Mouse (Mus musculus): Measurements from ENCODE around the gene Tom1l2.
A peak's percentile ranks its signal among the peaks of the same experiment; 100 is the strongest.

The Tom1l2 gene

DNA sequence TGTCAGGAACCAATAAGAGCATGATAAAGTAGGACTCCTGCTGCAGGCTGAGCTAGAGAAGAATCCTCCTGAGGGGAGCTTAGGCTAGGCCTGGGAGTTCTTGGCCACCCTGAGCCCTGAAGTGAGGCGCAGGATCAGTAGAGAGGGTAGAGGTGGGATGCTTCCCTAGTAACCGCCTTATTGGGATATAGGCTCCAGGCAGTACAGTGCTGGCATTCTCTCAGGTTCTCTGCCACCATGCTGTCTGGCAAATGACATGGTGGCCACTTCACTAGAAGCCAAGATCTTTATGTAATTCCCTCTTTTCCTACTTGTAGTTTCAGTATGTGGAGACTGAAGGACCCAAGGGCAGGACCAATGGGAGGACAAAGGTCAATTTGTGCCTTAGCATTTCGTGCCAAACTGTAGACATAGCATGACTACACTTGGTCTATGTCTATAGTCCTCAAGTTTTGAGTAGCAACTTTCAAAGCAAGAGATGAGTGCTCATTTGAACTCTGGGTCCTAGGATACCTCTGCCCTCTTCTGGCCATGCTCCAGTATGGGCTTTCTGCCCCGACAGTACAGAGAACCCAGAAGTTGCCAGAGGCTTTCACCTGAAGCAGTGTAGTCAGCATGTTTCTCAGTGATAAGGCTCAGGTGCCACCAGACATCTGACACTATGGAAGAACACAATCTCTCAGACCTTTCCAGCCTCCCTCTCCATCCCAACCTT, 87.3 kb downstream of the Tom1l2 start:
- no peak for DNase-seq (ENCODE audit: low spot score)

DNA sequence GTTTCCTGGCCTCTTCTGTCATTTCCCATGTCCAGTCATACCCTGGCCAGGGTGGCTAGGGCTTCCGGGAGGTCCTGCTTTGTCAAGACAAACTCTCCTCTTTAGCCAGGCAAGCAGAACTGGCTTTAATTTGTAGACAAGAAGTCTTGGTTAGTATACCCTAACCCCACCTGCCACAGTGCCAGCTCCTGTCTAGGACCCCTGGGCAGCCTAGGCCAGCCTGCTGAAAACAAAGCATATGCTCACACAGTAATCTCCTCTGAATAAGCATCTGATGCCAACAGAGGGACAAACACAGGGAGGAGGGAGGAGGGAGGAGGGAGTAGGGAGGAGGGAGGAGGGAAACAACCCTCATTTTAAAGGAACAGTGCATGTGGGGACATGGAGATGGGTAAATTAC, 88.1 kb downstream of the Tom1l2 start:
- no peak for DNase-seq (ENCODE audit: low spot score)

DNA sequence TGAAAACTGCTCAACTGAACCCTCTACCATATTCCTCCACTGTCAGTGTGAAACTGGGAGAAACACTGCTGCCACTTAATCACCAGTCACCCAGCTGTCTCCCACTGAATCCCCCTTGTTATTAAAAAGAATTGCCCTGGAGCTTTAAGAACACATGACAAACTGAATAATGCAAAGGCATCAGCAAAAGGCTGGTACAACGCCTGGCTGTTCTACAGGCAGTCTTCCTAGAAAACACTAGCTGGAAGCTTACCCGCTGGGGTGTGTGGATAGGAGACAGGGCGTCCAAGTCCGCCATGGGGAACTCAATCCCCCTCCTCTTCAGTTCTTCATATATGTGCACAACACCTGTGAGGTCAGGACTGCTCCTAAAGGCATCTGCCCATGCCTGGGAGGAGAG, 90.3 kb downstream of the Tom1l2 start:
- DNase-seq (ENCODE audit: low spot score): no peak

DNA sequence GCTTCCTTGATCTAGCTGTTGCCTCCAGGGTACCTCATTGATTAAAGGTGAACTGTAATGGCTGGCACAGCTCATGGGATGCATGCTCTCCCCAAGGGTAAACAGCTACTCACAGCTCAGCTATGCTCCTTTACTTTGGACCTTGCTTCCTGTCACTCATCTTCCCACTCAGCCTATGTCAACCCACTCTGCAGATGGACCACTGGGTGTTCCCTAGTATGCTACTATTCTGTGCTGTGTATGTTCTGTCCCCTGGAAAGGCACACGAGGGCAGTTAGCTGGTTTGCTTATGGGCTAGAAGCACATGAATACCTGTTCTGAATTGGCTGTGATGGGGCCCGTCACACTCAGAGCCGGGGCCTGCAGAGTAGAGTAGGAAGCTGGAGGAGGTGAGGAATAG, 92.0 kb downstream of the Tom1l2 start:
- DNase-seq (ENCODE audit: low spot score): no peak

GRCm38 (mm10) chr11:60257696-60258095, 95.0 kb downstream of the Tom1l2 start:
- DNase-seq (ENCODE audit: low spot score): no peak

GRCm38 (mm10) chr11:60256713-60257112, 96.0 kb downstream of the Tom1l2 start:
- no peak for DNase-seq (ENCODE audit: low spot score)

DNA sequence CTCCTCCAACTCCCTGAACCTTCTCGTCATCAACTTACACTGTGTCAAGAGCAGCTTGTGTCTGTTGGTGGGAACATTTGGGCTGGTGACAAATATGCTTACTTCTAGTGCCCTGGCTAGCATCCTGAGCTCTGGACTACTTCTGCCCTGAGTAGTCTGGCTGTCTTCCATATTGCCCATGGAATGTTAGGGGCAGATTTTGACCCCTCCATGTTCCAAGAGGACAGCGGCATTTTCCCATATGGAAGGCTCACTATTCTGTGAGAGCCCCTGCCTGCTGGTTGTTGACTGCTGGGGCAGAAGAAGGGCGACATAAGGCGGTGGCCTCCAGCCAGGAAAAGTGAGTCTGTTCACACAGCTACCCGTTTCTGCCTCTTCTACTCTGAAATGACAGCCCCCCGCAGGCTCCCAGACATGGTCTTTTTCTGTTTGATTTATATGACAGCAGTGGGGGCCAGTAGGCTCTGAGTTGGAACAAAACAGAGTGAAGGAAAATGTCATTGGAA, 96.5 kb downstream of the Tom1l2 start:
- peak; percentile 71 for DNase-seq (ENCODE audit: low spot score)

DNA sequence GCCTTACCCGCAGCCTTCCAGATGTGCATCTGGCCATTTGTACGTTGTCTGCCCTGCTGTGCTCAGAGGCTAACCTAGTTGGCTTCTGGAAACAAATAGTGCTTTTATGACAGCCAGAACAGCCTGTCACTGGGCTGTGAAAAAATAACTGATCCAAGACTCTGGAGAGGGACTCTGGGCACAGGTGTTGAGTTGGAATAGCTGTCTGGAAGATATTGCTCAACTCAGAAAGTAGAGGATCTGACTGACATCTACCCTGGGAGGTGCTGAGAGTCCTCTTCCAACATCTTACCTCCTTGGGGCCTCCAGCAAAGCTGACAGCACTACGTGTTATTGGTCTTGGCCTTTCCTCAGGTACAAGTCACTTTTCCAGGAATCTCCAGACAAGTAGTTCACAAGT, 97.1 kb downstream of the Tom1l2 start:
- no peak for DNase-seq (ENCODE audit: low spot score)

DNA sequence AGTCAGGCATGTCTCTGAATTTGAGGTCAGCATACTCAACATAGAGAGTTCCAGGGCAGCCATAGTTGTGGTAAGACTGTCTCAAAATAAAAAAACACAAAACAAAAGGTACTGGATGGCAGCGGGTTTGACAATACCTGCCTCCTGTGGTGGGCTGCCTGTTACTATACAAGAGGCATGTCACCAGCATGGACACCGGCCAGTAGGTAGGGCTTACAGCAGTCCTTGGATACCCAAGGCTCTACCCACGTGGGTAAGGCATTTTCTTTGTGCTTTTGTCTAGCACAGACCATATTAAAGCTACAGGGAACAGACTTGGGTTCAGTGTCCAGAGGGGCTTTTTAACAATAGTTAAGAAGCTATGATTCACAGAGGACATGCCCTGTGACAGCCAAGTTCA, 97.5 kb downstream of the Tom1l2 start:
- DNase-seq (ENCODE audit: low spot score): no peak

DNA sequence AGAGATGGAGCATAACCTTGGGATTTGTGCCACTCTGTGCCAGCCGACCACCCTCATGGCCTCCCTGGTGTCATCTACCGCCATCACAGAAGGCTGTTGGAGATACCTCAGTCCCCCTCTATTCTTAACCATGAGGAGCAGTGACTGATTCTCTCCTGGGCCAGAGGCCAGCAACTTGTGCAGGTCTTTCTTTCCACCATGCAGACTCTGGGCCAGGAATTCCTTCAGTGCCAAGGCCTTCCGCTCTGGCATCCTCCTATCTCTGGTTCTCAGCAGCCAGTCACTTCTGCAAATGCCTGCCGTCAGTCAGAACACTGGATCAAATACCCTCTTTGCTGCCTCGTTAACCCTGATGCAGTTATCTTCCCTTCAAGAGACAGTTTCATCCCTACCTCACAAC, 98.4 kb downstream of the Tom1l2 start:
- no peak for DNase-seq (ENCODE audit: low spot score)

GRCm38 (mm10) chr11:60253546-60253945, 99.2 kb downstream of the Tom1l2 start:
- DNase-seq (ENCODE audit: low spot score): no peak

DNA sequence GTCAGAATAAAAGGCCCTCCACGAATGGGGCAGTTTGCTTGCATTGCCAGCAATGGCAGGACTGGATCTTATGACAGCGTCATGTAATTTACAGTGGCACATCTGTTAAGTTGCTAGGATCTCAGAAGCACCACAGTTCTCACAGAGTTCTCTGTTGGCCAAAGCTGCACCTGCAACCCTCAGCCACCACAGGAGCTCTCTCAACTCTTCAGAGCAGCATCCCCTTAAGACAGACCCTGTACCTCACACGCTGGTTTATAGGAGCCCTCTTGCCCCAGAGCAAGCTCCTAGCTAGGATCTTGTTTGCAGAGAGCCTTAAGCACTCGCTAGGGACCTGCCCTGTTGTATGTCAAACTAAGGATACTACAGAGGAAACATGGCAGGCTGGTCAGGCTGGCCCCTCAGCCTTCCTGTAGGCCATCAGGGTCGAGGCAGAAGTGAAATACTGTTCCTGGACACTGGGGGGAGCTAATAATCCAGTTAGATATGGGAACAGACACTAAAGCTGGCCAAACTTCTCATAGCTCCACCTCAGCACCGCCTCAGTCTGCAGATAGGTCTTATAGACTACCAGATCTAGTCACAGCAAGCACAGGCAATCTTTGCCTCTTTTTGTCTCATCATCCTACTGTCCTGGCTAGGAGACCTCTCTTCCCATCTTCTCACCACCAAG, 101.6 kb downstream of the Tom1l2 start:
- peak; percentile 69 for DNase-seq (ENCODE audit: low spot score)

DNA sequence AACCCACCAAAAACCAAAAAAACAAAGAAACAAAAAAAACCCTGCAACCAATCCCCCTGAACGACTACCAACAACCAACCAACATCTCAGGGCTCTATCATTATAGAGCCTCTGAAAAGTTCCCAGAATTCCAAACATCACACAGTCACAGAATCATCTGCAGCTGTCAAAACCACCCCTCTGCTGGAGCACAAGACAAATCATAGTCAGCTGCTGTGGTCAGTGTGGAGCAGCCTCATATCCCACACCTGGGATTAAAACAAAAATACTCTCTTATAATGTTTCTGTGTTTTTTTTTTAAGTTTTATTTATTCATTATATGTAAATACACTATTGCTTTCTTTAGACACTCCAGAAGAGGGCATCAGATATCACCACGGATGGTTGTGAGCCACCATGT, 102.8 kb downstream of the Tom1l2 start:
- no peak for DNase-seq (ENCODE audit: low spot score)

- DNase-seq (ENCODE audit: low spot score): no peak
Observed at GRCm38 (mm10) chr11:60248596-60249404, 103.9 kb downstream of the Tom1l2 start.

DNA sequence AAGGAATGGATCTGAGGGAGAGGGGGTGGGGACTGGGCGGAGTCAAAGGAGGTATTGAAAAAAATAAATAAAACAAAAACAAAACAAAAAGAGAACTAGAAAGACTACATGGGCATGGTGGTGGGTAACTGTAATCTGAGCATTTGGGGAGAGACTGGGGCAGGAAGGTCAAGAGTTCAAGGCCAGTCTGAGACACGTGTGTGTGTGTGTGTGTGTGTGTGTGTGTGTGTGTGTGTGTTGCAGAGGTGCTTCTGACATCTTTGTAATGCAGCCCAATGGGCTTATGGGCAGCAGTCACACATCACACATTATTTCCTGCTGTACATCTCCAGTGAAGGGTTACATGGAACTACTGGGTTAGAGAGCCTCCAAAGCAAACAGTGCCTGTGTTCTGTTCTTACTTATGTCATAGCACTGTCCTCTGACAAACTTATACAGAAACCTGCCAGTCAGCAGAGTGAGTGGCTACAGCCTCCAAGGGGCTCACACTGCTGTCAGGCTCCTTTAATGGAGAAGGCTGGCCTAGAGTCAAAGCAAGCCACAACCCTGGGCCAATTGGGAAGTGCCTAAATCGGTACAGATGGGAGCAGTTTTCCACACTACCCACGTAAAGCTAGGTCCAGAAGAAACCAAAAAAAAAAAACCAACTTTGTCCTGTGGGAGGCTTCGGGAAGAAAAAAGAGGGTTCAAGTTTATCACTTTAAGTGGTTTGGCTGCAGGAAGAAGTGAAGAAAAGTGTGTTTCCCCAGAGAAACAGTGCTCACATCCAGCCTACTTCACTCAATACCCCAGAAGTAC, 104.8 kb downstream of the Tom1l2 start:
- no peak for DNase-seq (ENCODE audit: low spot score)

DNA sequence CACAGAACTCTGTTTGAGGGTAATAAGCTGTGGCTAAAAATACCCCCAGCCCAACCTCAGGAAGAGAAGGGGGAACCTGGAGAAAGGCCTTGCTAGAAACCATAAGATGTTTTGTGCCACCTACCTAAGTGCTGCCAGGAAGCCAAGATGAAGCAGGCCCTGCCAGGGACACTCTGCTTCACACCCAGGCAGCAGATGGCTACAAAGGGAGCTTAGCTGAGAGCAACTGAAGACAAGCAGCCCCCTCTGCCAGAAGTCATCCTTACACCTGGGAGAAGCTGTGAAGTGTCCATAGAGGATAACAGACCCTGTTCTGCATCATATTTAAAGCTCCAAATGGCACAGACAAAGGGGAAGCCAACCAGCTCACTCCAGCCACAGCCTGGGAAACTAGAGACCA, 106.6 kb downstream of the Tom1l2 start:
- no peak for DNase-seq (ENCODE audit: low spot score)

DNA sequence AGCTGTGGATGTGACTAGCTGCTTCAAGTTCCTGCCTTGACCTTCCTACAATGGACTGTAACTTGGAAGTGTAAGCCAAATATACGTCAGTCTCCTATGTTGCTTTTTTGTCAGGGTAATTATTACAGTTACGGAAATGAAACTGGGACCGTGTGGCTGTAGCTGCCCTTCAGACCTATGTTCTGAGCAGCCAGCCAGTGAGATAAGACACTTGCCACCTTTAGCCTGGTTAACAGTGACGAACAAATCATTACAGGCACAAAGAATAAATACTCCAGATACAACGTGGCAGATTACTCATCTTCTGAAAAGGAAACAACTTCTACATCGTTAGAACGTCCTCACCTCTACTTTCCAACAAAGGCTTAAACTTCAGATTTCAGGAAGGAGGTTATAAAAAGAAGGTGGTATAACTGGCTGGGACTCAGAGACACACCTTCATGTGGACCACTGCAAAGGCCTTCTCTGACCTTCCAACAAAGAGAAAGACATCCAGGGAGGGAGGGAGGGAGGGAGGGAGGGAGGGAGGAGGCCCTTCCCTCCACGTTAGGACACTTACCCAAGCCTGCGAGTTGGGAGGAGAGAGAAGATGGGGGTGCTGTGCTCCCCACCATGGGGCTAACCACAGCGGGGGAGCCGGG, 108.1 kb downstream of the Tom1l2 start:
- DNase-seq (ENCODE audit: low spot score): no peak

GRCm38 (mm10) chr11:60240509-60240908, 112.2 kb downstream of the Tom1l2 start:
- DNase-seq (ENCODE audit: low spot score): no peak

- no peak for DNase-seq (ENCODE audit: low spot score)
Observed at GRCm38 (mm10) chr11:60235351-60235750, 117.4 kb downstream of the Tom1l2 start.

- DNase-seq (ENCODE audit: low spot score): no peak
Observed at GRCm38 (mm10) chr11:60233235-60233634, 119.5 kb downstream of the Tom1l2 start.

- DNase-seq (ENCODE audit: low spot score): no peak
Observed at GRCm38 (mm10) chr11:60232441-60233058, 120.2 kb downstream of the Tom1l2 start.
